Mouse (Mus musculus) embryo, embryonic 11.5 days (tissue): Measurements from ENCODE around the gene Boc.
"Not testable (repeated sequence)": the region's sequence is repeated elsewhere in the genome, so short reads cannot be mapped to it uniquely, and the experiment has no call there.

Experiments
- DNase-seq: peaks from one replicate; pipeline ENCODE4 v3.0.0-alpha.2; 2012; ENCODE audit warnings: low read depth, low spot score

The Boc gene

DNA sequence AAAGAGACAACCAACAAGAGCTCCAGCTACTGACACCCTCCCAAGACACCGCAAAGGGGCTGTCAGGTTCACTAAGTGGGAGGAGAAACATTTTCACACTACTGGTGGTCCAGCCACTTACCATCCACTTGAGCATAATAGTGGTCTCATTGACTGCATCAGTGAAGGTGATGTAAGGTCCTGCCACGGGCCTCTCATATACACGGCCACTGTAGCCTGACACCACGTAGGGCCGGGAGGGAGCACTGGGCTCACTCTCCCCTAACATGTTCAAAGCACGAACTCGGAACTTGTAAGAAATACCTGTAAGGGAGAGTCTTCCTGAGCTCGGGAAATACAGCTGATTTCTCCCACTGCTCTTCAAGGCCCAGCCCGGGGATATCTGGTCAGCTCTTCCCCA, 67.6 kb downstream of the Boc start:
- no peak for DNase-seq

GRCm38 (mm10) chr16:44487194-44487593, 71.5 kb downstream of the Boc start:
- no peak for DNase-seq

DNA sequence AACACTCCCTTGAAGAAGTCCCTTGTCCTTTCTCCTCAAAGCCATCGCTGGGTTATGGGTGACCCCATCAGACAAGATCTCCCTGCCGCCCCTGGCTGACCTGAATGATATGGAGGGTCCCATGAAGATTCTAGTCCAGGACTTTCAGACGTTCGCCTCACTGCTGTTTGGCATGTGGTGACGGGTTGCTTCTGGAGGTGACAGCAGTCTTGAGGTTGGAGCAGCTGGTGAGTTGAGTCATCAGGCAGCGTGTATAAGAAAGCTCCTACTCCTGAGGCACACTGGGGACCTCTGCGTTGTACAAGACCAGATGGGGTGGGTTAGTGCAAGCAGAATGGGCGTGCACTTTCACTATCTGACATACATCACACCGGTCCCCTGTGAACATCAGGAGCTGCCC, 72.1 kb downstream of the Boc start:
- DNase-seq = no peak

- DNase-seq = no peak
Observed at GRCm38 (mm10) chr16:44485691-44486090, 73.0 kb downstream of the Boc start.

DNA sequence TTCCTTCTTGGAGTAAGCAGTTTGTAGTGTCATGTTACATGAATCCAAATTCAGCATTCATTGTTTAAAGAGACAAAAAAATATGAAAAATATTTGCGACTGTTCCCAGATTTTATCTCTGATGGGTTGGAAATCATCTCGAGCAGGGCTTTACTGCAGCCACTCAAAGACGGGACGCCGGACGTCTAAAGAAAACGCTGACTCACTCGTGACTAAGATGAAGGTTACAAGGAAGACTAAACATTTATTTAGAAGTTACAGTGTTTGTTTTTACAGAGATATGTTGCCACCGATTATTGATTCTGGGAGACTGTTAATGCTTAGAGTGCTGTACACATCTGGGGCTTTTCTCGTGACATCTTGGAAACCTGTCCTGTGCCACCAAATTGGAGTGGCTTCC, 73.9 kb downstream of the Boc start:
- no peak for DNase-seq

DNA sequence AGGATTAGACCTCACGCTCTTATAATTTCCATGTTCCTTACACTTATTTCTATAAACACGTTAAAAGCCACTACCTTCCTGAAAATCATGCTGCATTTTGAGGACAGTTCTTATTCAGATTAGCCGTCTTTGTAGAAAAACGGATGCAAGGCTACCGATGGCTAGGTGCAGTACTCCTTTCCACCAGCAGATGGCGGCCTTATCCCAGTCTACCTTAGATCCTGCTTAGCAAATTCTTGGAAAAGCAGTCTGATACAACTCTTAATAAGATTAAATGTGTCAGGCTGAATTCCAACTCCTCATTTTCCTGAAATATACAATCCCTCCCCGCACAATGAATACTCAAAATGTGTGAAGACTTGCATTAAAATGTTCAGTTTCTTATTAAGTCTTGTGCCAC, 74.6 kb downstream of the Boc start:
- DNase-seq = peak; percentile 62

DNA sequence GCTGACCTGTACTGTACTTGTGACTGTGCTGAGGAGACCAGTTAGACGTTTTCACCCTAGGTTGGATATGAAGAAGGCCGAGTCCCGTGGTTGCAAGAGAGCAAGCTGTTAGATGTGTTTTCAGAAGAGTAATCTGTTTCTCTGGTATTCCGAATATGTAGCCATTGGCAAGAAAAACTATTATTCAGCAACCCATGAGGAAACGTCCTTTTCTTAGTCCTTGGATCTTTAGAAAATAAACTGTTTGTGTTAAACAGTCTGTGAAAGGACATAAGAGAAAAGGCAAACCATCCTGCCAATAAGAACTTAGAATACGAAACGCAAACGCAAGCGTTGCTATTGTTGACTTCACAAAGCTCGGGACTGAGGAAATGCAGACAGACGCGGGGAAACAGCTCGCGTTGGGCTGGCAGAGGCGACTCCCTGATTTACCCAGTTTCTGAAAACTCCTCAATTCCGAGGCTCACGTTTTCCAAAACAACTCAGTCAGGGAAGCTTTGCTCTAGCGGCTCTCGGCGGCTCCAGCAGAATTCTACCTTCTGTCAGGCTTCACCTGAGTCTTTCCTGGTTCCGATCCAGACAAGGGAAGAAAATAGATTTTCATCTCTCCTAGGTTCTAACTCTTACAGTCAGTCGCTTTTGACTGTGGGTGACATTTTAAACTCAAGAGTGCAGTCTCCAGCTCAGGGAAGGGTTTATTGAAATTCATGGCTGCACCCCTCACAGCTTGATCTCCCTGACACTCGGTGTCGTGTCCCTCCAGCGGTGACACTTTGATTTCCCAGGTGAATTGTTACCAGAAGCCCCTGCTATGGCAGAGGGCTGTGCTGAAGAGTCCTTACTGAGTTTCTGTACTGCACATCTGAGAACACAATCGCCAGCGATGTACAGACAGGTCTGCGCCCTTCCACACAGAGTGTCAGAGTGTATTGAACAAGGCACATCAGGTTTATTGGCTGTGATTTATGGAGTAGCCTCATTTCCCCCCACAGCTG, 76.8 kb downstream of the Boc start:
- DNase-seq = no peak

- DNase-seq = no peak
Observed at GRCm38 (mm10) chr16:44480616-44481015, 78.1 kb downstream of the Boc start.

GRCm38 (mm10) chr16:44479852-44480251, 78.8 kb downstream of the Boc start:
- no peak for DNase-seq

DNA sequence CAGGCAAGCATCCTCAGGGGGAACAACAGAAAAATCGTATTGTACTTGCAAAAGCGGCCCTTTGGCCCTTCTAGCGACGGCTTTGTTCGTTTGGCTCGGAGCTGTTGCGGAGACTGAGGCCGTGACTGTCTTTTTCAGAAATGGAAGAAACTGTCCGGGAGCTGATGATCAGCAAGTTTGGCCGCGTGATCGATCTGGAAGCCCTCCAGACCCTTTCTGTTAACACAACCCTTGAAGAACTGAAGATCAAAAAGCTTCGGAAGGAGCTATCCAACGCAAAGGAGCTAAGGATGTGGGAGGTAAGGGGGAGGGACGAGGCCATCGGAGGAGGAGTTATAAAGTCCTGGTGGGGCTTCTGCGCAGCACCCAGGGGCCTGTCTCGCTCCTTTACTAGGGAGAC, 79.9 kb downstream of the Boc start:
- no peak for DNase-seq

GRCm38 (mm10) chr16:44475682-44476375, 82.9 kb downstream of the Boc start:
- no peak for DNase-seq

- DNase-seq = no peak
Observed at GRCm38 (mm10) chr16:44475281-44475680, 83.4 kb downstream of the Boc start.

DNA sequence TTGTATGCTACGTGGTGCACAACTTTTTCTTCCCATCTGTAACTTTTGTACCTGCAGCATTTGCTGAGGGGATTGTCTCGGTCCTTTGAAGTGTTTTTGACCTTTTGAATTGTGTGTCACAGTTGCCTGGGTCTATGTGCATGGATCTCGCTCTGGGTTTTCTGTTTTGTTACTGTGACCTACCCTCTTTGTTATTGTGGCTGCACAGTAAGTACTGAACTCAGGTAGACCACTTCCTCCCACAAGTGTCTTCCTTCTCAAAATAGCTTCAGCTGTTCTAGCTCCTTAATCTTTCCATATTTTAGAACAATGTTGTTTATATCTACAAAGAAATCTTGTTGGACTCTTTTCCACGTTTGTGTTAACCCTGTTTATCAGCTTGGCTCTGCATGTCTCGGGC, 97.8 kb downstream of the Boc start:
- DNase-seq = no peak

DNA sequence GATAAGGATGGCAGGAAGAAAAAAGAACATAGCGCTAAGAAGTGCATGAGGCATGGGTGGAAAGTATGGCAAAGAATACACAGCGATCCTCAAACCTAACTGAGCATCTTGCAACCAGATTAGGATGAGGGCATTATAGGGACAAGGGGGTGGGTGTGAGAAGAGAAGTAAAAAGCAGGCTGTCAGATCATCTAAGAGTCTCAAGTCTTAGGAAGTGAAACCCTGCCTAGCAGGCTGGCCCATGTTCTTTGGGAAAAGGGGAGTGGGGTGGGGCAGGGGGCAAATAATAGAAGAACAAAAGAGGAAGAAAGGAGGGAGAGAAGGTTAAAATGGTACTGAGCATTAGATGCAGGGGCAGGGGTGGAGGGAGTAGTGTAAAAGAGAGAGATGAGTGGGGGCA, 99.9 kb downstream of the Boc start:
- DNase-seq = no peak

- DNase-seq = no peak
Observed at GRCm38 (mm10) chr16:44457858-44458257, 100.8 kb downstream of the Boc start.

GRCm38 (mm10) chr16:44441913-44442312, 116.8 kb downstream of the Boc start:
- DNase-seq = not testable (repeated sequence)

DNA sequence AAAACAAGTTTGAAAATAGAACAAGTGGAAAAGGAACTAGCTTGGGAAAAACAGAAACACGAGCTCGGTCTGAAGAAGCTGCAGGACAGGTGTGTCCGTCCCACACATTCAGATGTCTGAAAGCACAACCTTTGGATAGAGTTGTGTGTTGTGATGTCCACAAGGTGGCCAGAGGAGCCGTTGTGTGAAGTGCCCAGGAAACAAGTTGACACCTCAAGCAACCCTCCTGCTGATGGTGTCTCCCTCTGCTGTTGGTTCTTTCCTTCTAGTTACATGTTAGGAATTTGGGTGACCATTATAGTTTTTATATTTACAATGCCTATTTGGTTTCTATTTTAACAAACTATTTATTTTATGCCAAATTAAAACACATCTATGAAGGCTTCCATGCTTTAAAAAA, 123.2 kb downstream of the Boc start:
- DNase-seq = no peak
